Mouse (Mus musculus) liver (tissue): Measurements from ENCODE around the gene Strn.

Experiments used
- DNase-seq: peaks from one replicate; pipeline ENCODE4 v3.0.0-alpha.2; 2020; ENCODE audit warnings: mixed read lengths

The Strn gene

DNA sequence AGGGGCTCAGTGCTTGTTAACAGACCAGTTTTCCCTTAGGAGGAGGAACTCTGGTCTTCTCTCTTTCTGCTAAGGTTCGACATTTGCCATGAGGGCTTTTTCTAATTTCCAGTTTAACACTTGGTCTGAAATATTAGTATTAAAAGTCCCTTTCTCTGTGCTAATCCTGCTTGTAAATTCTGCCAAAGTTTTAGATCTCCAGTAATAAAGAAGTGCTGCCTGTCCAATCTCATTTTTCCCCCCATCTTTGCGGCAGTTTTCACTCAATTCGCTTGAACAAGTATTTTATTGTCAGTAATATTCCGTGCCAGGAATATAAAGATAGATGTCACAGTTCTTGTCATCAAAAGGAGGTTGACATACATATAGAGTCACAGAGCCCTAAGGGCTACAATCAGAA, at the start of gene Strn:
TSS of gene Strn (minus strand) at position 101 of the 400 bp plus-strand sequence.
- no peak for DNase-seq

DNA sequence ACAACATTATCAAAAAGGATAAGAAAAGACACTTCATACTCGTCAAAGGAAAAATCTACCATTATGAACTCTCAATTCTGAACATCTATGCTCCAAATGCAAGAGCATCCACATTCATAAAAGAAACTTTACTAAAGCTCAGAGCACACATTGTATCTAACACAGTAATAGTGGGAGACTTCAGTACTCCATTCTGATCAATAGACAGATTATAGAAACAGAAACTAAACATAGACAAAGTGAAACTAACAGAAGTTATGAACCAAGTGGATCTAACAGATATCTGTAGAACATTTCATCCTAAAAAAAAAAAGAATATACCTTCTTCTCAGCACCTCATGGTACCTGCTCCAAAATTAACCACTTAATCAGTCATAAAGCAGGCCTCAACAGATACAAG, 41.8 kb upstream of the Strn start:
- DNase-seq = no peak

DNA sequence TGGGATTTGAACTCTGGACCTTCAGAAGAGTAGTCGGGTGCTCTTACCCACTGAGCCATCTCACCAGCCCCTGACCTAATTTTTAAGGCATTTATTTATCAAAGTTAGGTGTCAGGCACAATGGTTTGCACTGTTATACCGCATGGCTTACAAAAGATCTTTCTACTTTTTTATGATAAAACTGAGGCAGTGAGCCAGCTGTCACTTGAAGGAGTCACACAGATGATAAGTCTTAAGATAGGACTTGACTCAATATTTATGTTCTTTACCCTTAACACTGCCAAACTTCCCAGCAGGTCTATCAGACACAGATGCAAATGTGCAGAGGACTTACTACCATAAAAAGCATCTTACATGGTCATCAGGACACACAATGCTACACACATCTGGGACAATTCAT, 35.3 kb upstream of the Strn start:
- no peak for DNase-seq

DNA sequence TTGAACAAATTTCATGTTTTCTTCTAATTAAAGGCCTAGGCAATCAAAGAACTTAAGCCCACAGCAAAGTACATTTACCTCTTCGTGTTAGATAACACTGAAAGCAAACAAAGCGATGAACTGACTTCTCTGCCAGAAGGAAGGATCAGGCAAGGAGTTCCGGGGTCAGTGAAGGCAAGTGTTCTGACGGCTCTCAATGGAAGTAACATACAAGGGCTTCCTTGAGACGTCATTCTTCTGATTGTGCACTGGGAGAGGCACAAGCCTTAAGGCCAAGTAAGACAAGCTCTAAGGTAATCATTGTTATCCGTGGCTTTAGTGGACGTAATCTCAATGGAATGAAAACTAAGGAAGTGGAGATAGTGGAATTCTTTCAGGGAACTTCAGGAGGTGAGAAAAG, 33.9 kb upstream of the Strn start:
- no peak for DNase-seq

DNA sequence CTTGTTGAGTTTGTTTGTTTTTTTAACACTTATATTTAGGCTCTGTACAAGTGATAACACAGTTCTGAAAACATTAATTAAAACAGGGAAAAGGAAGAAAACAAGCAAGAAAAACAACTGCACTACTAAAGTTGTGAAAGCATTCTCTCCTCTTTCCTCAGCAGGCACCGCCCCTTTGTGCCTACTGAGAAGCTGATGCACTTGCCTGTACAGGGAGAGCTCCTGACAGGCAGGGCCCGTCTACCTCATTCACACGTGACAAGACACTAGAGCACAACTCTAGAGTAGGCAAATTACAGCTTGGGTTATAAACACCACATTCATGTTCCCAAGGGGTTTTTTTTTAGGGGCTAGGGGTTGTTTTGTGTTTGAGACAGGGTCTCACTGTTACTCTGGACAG, 32.3 kb upstream of the Strn start:
- no peak for DNase-seq

DNA sequence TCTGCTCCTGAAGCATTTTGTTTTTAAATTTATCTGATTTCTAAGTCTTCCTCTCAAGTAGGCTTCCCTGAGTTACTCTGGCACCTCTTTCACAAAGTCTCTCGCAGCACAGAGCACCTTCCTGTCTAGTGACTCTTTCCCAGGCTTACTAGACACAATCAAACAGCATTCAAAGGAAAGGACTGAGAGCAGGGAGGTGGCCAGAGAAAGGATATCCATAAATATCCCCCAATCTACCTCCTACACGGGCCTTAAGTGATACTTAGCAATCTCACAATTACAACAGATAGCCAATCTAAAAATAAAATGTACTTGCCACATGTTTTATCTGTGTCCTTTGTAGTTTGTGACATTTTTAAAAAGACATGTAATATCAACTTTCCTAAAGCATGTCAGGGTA, 31.9 kb upstream of the Strn start:
- no peak for DNase-seq

DNA sequence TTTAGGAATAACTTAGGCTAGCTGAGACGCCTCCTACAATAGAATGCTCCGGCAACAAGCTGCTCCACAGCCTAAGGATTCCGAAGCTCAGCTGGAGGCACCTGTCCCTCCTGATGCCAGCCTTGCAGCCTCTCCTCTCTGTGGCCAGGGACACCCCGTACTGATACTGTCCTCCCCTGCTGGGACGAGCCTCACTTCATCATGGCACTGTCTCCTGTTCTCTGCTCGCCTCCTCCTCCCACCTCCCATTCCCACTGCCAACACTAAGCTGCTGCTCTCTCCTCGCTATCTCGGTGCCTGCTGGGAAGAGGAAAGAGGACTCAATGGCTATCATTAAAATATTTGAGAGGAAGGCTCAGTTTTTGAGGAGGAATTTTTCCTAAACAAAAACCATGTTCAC, 30.6 kb upstream of the Strn start:
- no peak for DNase-seq

DNA sequence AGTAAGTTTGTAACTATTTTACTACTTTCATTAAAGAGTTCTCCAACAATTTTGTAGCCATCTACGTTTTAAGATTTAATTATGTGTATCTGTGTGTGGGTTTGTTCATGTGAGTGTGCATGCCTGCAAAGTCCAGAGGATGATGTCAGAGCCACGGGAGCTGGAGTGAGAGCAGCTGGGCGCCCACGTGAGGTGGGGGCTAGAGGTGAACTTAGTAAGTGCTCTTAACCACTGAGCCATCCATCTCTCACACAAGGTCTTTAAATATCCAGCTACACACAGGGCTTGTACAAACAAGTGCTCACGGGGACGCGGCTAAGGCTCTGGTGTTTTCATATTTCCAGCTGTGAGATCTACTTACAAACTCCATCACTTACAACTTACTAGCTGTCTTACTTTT, 29.1 kb upstream of the Strn start:
- DNase-seq = no peak

DNA sequence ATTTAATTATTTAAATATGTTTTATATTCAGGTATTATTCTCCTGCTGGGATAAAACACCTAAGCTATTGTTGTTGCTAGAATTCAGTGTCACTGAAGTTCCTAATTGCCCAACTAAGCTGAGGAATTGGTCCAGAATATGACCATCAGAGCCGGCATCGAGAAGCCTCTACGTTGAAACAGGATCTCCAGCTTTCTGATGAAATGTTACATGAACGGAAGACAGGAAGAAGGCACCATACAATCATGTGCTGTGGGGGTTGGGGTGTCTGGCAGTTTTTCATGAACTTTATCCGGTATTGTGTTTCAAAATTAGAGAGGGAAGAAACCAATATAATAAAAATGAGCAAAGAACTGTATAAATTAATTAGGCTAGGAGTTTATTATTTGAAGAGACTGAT, 26.3 kb upstream of the Strn start:
- no peak for DNase-seq

DNA sequence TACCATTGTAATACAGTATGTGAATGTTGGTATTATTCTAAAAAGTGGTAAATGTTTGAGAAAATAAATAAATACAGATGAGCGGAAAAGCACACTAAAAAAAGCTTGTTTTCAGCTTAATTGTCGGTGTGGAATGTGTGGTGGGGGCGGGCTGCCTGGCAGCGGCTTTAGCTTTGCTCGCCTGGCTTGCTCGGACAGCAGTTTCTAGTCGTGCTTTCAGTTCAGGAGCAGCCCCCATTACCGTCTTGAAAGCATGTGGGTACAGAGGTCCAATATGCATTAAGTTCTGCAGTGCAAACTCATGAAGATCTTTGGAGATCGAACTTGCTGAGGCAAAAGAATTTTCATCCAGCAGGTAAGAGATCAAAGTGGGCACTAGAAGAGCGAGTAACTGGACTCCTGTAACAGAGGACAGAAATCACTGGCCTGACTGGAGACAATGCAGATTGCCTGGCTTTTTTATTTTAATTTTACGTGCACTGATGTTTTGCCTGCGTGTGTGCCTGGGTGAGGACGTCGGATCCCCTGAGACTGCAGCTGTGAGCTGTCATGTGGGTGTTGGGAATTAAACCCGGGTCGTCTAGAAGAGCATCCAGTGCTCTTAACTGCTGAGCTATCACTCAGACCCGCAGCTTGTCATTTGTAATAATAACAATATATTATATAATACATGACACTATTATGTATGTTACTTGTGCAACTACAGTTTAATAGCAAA, 16.1 kb upstream of the Strn start:
- DNase-seq = no peak

DNA sequence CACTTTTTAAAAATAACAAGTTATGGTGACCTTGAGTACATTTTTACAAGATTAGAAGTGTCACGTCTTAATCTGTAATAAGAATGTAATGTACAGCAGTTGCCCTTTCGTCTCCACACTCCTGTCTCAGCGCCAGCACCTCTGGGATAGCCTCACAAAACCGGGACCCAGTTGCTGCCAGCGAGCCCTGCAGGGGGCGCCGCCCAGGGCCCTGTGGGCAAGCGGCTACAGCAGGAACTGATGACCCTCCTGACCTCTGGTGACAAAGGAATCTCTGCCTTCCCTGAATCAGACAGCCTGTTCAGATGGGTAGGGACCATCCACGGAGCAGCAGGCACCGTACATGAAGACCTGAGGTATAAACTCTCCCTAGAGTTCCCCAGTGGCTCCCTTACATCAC, 15.1 kb upstream of the Strn start:
- DNase-seq = no peak

DNA sequence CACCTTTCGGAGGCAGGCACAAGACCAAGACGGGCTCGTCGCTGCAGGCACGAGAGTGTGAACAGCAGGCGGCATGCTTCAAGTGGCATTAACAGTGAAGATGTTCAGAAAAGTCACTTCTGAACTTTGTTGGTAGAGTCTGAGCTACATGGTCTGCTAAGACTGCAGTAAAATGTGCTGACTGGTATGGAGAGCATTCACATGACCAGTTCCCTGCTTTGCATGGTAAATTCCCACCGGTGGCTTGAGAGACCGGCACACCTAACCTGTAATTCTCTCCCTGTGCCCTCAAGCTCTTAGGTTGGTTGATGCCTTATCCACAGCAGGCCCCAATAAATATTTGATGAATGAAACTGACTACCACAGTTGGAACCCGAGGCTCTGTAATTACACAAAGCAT, 11.4 kb upstream of the Strn start:
- DNase-seq = no peak

DNA sequence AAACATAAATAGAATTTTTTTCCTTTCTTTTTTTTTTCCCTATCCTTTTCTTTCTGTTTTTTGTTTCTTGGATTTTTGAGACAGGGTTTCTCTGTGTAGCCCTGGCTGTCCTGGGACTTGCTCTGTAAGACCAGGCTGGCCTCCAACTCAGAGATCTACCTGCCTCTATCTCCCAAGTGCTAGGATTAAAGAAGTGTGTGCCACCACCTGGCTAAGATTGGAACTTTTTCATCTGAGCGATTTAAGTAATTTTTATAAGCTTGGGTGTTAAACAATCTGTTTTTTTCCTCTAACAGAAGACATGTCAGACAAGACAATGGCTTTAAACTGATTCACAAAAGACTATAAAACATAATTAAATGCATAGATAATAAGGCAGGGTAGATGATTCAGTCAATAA, 1.4 kb upstream of the Strn start:
- DNase-seq = no peak

DNA sequence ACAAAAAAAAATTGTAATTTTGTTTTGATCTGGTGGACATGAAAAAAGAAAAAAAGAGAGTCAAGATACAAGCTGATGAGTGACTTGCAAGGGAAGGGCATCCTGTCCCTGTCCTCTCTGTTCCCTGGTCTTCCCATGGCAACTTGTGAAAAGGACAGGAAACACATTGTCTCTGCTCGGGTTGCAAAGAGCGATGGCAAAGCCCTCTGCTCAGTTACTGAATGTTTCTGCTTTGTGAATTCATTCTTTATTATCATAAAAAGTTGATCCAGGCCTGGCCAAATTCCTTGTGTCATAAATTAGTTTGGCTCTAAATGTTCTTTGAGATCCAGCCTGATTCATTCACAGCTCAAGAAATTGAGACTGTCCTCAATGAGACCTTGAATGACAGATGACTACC, 775 bp upstream of the Strn start:
- DNase-seq = no peak

DNA sequence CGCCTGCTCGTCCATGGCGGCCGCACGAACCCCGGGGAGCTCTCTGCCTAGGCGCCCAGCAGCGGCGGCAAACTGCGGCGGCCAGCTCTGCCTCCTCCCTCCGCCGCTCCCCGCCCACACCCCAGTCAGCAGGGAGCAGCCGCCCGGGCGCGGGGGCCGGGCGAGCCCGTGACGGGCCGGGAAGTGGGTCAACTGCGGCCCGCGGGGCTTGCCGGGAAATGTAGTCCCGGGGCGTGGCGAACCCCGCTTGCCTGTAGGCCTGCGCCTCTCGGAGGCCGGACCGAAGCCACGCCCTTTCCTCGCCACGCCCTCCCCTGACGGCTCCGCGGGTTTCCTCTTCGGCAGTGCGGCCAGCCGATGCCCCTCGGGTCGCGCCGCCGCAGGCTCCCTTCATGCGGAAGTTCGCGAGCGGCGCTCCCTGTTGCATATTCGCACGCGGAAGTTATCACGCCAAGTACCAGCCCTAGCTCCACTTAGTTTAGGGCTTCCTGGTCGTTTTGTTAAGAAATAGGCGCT, 465 bp downstream of the Strn start:
- peak; percentile 100 for DNase-seq

DNA sequence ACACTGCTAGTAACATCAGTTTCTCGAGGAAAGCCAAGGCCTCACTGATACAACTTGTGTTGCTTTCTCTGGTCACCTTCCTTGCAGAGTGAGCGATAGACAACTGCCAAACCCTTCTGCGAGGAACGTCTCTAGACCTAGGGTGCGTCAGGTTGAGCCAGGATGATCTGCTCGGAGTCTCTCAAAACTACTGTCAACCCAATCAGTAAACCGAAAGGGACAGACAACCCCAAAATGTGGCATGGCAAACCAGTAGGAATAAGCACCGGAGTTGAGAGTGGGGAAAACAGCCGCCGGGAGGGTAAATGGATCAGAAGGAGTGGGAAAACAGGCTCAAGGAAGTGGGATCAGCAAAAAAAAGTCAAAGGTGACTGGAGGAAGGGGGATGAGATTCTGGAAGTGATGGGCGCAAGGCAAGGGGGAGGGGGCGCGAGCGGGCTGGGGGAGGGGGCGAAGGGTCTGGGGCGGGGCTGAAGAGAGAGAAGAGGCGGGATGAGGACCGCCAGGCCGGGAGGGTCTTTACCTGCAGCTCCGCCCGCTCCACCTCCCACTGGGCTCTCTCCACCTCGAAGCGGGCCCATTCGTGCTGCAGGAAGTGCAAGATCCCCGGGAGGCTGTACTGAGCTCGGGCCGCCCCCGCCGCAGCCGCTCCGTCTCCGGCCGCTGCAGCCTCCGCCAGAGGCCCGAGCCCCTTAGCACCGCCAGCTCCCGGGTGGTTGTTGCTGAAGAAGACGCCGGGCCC, 1.1 kb downstream of the Strn start:
- peak; percentile 32 for DNase-seq

DNA sequence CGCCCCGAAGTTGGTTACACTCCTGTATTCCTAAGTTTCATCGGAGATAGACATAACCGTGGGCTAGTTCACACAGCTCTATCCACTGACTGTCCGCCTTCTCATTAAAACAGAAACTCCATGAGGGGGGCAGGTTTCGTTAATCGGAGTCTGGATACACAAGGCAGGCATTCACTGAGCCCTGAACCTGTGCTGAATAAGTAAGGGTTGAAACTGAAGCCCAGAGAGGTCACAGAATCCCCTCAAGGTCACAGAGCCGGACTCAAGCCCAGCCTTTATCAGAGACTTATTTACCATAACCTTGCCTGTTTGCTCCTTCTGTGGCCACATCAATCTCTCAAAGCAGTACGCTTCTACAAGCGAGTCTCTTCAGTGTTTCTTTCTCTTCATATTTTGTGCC, 2.2 kb downstream of the Strn start:
- DNase-seq = no peak

DNA sequence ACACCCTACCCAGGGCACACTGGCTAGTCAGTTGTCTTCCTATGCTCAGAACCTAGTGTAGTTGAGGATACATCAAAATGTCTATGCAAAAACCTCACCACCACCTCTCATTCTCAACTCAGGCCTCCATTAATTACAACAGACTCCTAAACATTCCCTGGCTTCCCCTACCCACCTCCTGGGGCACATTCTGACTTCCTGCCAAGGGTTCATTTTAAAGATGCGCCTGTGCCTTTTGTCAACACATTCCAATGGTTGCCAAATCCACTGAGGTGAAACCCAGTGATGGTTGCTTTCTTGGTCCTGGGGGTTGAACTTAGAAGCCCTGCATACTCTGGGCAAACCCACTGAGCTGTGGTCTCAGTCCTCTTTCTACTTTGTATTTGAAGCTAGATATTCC, 4.9 kb downstream of the Strn start:
- no peak for DNase-seq

DNA sequence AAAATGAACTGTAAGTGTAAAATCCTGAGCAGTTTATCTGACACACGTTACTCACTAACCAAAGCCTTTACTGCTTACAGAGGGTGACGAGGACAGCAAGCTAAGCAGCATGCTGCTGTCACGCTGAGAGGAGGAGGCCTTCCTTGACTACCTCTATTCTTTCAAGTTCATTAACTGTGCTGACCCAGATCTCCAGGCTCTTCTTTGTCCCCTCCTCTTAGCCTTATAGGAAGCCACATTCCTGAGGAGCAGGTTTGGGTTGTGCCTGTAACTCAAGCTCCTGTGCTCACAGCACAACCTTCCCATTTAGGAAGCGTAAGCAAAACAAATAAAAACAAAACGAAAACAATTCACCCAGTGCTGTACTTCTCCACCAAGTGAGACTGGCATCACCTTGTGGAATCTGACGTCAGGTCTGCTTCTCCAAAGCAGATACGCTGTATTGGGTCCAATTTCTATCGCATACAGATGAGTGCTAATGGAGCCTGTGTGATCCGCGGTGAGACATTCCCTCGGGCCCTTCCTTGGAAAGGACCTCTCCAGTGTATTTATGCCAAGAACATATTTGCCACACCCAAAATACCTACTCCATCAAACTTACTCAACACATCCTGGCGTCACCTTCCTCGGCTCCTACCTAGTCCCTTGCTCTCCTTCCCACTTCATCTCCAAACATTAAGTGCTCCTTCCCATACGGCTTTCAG, 10.1 kb downstream of the Strn start:
- no peak for DNase-seq

DNA sequence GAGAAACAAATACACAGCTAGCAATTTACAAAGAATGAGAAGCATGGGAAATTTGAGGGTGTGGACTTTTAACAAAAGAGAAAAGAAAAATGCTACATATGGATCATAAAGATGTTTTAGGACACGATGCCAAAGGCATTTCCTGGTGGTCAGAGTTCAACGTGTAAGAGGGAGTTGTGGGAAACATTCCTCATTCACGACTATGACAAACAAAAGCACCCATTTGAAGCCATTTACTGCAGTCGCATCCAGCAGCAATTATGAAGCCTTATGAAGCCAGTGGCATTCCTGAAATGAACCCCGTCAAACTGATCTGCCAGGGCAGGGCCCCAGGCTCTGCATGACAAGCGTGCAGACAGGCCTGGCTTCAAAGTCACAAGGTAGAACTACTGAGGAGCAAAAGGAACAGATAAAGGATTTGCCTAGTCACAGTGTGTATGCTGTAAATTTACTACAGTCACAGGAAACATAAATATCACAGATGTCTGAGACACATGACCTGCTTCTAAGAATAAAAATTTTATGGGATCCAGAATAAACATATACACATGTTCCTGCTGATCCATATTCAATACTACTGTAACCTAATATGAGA, 12.4 kb downstream of the Strn start:
- peak; percentile 64 for DNase-seq

DNA sequence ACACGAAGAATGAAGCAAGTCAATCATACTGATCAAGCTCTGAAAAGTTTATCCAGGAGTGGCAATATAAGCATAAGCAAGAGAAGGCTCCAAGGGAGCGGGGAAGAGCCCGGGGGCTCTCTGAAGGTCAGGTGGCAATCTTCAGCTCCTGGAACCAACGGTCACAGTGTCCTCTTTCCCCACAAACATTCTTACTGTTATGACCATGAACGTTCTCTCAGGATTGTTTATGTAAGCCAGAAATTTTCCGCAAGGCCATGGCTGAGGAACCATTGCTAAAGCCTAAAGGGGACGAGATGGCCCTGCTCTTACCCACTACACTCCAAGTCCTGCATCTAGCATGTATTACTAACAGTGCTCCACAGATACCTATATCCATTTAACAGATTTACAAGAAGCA, 15.3 kb downstream of the Strn start:
- DNase-seq = no peak

DNA sequence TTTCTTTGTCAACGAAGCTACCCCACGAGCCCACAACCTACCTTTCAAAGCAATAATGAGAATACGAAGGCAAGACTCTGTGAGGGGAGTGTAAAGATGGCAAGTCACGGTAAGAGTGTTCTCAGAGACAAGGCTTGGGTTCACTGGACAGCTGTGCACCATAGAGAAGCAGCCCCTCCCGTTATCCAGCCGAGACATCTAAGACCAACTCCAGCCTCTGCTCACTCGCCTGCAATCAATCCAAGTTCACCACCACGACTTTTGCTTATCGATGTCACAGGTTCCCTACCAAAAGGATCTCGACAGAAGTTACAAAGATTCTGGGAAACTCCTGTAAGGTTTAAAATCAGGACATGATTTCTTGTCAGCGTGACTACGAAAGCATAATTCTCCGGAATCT, 17.9 kb downstream of the Strn start:
- DNase-seq = no peak

DNA sequence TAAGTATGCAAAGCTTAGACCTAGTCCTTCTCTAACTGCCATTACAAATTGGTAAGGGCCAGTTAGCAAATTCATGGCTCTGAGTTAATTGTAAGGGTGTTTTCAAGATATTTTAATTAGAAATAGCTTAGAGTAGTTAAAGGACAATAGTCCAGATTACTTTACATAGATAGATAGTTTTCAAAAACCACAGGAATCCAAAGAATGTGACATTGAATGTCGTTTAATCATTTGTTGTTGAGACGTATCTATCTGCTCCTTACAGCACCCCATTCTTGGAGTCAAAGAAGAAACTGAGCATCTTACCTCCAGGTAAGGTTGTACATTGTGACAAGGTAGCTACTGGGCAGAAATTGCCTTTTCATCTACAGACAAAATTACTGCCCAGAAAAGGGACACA, 26.7 kb downstream of the Strn start:
- DNase-seq = no peak

DNA sequence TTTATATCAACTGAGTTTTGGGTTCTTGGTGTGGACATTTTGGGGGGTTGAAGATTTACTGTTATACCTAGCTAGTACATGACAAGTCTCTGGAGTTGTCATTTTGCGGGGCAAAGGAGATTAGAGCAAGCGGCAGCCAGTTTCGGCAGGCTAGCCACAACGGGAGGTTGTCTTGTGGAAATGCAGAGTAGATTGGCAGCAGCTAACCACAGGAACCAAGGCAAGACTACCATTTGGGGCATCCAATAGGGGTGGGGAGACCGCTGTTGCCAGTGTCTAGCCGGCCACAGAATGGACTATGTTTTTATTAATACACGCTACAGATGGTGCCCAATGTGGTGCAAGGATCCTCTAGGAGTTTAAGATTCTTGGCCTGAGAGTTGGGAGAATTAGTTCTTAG, 28.6 kb downstream of the Strn start:
- DNase-seq = no peak
